Mouse (Mus musculus) granulocyte monocyte progenitor cell, adult 5-6 weeks (primary cell): Measurements from ENCODE around the gene Ebna1bp2. TPM values are rescaled to one million over a fixed set of nuclear protein-coding genes. Genes with fewer than 3 reads are reported as not detected.

Experiments
- total RNA-seq, 2 experiments: library from RNA; stranded (forward) in 1 of 2; stranded (reverse) in 1 of 2; fragments of 200-712, 200-1000 nt in 1 of 2; fragments of >200 nt in 1 of 2; fragmentation: Nextera tagmentation in 1 of 2; gene quantifications; 2 replicates each; pipeline ENCODE4 v1.2.3; 2014 to 2017

Gene Ebna1bp2
- total RNA-seq, 2 experiments from 2014 or later = 111 to 165 TPM

Other genes with a start within 250 kb of the Ebna1bp2 start
- 20.6 and 25.0 TPM in 2 replicates for gene Szt2, start 211.5 kb upstream of the Ebna1bp2 start, total RNA-seq (2014; fragmentation: Nextera tagmentation)
- gene Szt2, start 211.5 kb upstream of the Ebna1bp2 start, total RNA-seq (2017) = 3.7 and 4.0 TPM in 2 replicates
- 75.7 and 79.4 TPM in 2 replicates for gene Med8, start 211.5 kb upstream of the Ebna1bp2 start, total RNA-seq (2014; fragmentation: Nextera tagmentation)
- 94.8 and 103 TPM in 2 replicates for gene Med8, start 211.5 kb upstream of the Ebna1bp2 start, total RNA-seq (2017)
- 116 and 119 TPM in 2 replicates for gene Elovl1, start 192.7 kb upstream of the Ebna1bp2 start, total RNA-seq (2014; fragmentation: Nextera tagmentation)
- 53.6 and 63.3 TPM in 2 replicates for gene Elovl1, start 192.7 kb upstream of the Ebna1bp2 start, total RNA-seq (2017)
- gene Cdc20, start 183.4 kb upstream of the Ebna1bp2 start, total RNA-seq (2014; fragmentation: Nextera tagmentation) = 26.7 and 35.6 TPM in 2 replicates
- 77.2 and 88.2 TPM in 2 replicates for gene Cdc20, start 183.4 kb upstream of the Ebna1bp2 start, total RNA-seq (2017)
- 0.11 and 0.49 TPM in 2 replicates for gene Mpl, start 163.3 kb upstream of the Ebna1bp2 start, total RNA-seq (2014; fragmentation: Nextera tagmentation)
- not detected in 2 replicates for gene Mpl, start 163.3 kb upstream of the Ebna1bp2 start, total RNA-seq (2017)
- 3.9 and 7.2 TPM in 2 replicates for gene Tie1, start 130.7 kb upstream of the Ebna1bp2 start, total RNA-seq (2014; fragmentation: Nextera tagmentation)
- 4.3 and 4.5 TPM in 2 replicates for gene Tie1, start 130.7 kb upstream of the Ebna1bp2 start, total RNA-seq (2017)
- gene 2610528J11Rik, start 93.8 kb upstream of the Ebna1bp2 start, total RNA-seq (2014; fragmentation: Nextera tagmentation) = not detected in 2 replicates
- not detected in 2 replicates for gene 2610528J11Rik, start 93.8 kb upstream of the Ebna1bp2 start, total RNA-seq (2017)
- gene Tmem125, start 76.8 kb upstream of the Ebna1bp2 start, total RNA-seq (2014; fragmentation: Nextera tagmentation) = not detected in 2 replicates
- 0.82 TPM in 1 of 2 replicates, not detected in the other for gene Tmem125, start 76.8 kb upstream of the Ebna1bp2 start, total RNA-seq (2017)
- gene Cfap57, start within 50 bp of the Ebna1bp2 start, total RNA-seq (2014; fragmentation: Nextera tagmentation) = 1.2 and 1.3 TPM in 2 replicates
- 2.8 and 3.9 TPM in 2 replicates for gene Cfap57, start within 50 bp of the Ebna1bp2 start, total RNA-seq (2017)
- not detected in 2 replicates for gene Olfr62, start 38.2 kb downstream of the Ebna1bp2 start, total RNA-seq (2014; fragmentation: Nextera tagmentation)
- gene Olfr62, start 38.2 kb downstream of the Ebna1bp2 start, total RNA-seq (2017) = not detected in 2 replicates
- not detected in 2 replicates for gene Olfr1342, start 72.0 kb downstream of the Ebna1bp2 start, total RNA-seq (2014; fragmentation: Nextera tagmentation)
- gene Olfr1342, start 72.0 kb downstream of the Ebna1bp2 start, total RNA-seq (2017) = not detected in 2 replicates
- not detected in 2 replicates for gene Olfr1341, start 82.7 kb downstream of the Ebna1bp2 start, total RNA-seq (2014; fragmentation: Nextera tagmentation)
- gene Olfr1341, start 82.7 kb downstream of the Ebna1bp2 start, total RNA-seq (2017) = not detected in 2 replicates
- not detected in 2 replicates for gene Olfr1340, start 99.3 kb downstream of the Ebna1bp2 start, total RNA-seq (2014; fragmentation: Nextera tagmentation)
- not detected in 2 replicates for gene Olfr1340, start 99.3 kb downstream of the Ebna1bp2 start, total RNA-seq (2017)
- not detected in 2 replicates for gene Olfr1339, start 111.4 kb downstream of the Ebna1bp2 start, total RNA-seq (2014; fragmentation: Nextera tagmentation)
- gene Olfr1339, start 111.4 kb downstream of the Ebna1bp2 start, total RNA-seq (2017) = not detected in 2 replicates
- gene Olfr1338, start 137.9 kb downstream of the Ebna1bp2 start, total RNA-seq (2014; fragmentation: Nextera tagmentation) = not detected in 2 replicates
- not detected in 2 replicates for gene Olfr1338, start 137.9 kb downstream of the Ebna1bp2 start, total RNA-seq (2017)
- not detected in 2 replicates for gene Olfr1337, start 161.8 kb downstream of the Ebna1bp2 start, total RNA-seq (2014; fragmentation: Nextera tagmentation)
- gene Olfr1337, start 161.8 kb downstream of the Ebna1bp2 start, total RNA-seq (2017) = not detected in 2 replicates
- not detected in 2 replicates for gene Olfr1335, start 189.1 kb downstream of the Ebna1bp2 start, total RNA-seq (2014; fragmentation: Nextera tagmentation)
- not detected in 2 replicates for gene Olfr1335, start 189.1 kb downstream of the Ebna1bp2 start, total RNA-seq (2017)
- gene Olfr1333, start 215.5 kb downstream of the Ebna1bp2 start, total RNA-seq (2014; fragmentation: Nextera tagmentation) = not detected in 2 replicates
- gene Olfr1333, start 215.5 kb downstream of the Ebna1bp2 start, total RNA-seq (2017) = not detected in 2 replicates
- not detected in 2 replicates for gene Olfr1331, start 243.8 kb downstream of the Ebna1bp2 start, total RNA-seq (2014; fragmentation: Nextera tagmentation)
- gene Olfr1331, start 243.8 kb downstream of the Ebna1bp2 start, total RNA-seq (2017) = not detected in 2 replicates